Comparison of ENCODE assay signal across 20 mouse cellular contexts in the genomic region with DNA sequence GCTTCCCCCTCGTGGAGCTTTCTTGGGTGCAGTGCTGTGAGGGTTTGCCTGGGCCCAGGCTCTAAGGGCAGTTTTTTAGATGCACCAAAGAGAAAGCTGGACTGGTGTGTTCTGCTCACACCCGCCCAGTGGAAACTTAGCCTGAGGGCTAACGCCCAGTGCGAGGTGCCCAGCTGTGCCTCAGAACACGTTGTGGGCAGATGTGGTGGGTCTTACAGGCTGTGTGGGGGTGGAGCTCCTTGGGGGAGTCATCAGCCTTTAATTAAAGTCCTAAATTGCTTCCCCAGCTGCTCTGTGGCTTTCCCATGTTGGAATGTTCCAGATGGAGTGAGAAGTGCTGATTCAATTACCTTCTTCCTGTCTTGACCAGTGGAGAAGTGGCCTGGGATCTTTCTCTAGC. TPM values are rescaled to one million over a fixed set of nuclear protein-coding genes. Genes with fewer than 3 reads are reported as not detected.
DNase-seq lines count a peak whose midpoint lies in the region; ATAC-seq and TF ChIP-seq lines count a peak whose summit lies in the region.
"Had no signal": no experiment of that assay in that cellular context is flagged by ENCODE, and none has a peak within 500 bp of the region (broad histone marks: within the 10 kb centered on the region; RNA-seq: fewer than 3 reads in every experiment).

No protein-coding gene starts in this region.

- no peak overlapping the region for H3K9ac ChIP-seq in liver, postnatal 0 days (replicated peaks)
- no peak overlapping the region for H3K9ac ChIP-seq in liver, embryonic 12.5 days
- no peak overlapping the region for H3K9ac ChIP-seq in neural tube, embryonic 15.5 days (replicated peaks)
- H3K9ac ChIP-seq: forebrain, embryonic 15.5 days; heart, embryonic 12.5 days; hindbrain, embryonic 14.5 days; intestine, embryonic 15.5 days had no signal

- H3K9me3 ChIP-seq in liver, postnatal 0 days (ENCODE audit: low read length), result no peaks in the 10 kb centered on the region
- no peaks in the 10 kb centered on the region for H3K9me3 ChIP-seq in liver, embryonic 12.5 days (replicated peaks)
- no peaks in the 10 kb centered on the region for H3K9me3 ChIP-seq in midbrain, embryonic 10.5 days (replicated peaks)
- 0 out of 2 replicates have a peak, but pooled peaks cover 5% of the 10 kb centered on the region for H3K9me3 ChIP-seq in neural tube, embryonic 15.5 days (replicated peaks)
- H3K9me3 ChIP-seq: forebrain, embryonic 15.5 days; heart, embryonic 12.5 days; intestine, embryonic 15.5 days had no signal

- H3K36me3 ChIP-seq in liver, postnatal 0 days (replicated peaks; ENCODE audit: insufficient read depth, low read length), result no peaks in the 10 kb centered on the region
- H3K36me3 ChIP-seq in liver, embryonic 12.5 days, result no peaks in the 10 kb centered on the region
- no peaks in the 10 kb centered on the region for H3K36me3 ChIP-seq in midbrain, embryonic 10.5 days
- H3K36me3 ChIP-seq in neural tube, embryonic 15.5 days, result no peaks in the 10 kb centered on the region
- H3K36me3 ChIP-seq: forebrain, embryonic 15.5 days; heart, embryonic 12.5 days; intestine, embryonic 15.5 days had no signal

- no peak for ATAC-seq in liver, postnatal 0 days
- ATAC-seq in liver, embryonic 12.5 days, result no peak
- no peak for ATAC-seq in neural tube, embryonic 15.5 days (ENCODE audit: low FRiP score)
- ATAC-seq: CD4-positive, CD25-positive, alpha-beta regulatory T cell, adult 4 months; forebrain, embryonic 15.5 days; intestine, embryonic 15.5 days had no signal

- H3K4me1 ChIP-seq in liver, postnatal 0 days (ENCODE audit: insufficient read depth), result no peaks in the 10 kb centered on the region
- H3K4me1 ChIP-seq in liver, embryonic 12.5 days, result no peaks in the 10 kb centered on the region; the same call in 1 of the 2 replicates
- peaks cover 15% of the 10 kb centered on the region; the same call in 1 of the 2 replicates for H3K4me1 ChIP-seq in midbrain, embryonic 10.5 days
- H3K4me1 ChIP-seq in neural tube, embryonic 15.5 days, result no peaks in the 10 kb centered on the region
- H3K4me1 ChIP-seq: forebrain, embryonic 15.5 days had no signal

- no peak overlapping the region for H3K27ac ChIP-seq in liver, postnatal 0 days (ENCODE audit: low read depth)
- H3K27ac ChIP-seq in liver, embryonic 12.5 days, result no peak overlapping the region
- H3K27ac ChIP-seq in midbrain, embryonic 10.5 days (replicated peaks), result no peak overlapping the region
- H3K27ac ChIP-seq in neural tube, embryonic 15.5 days (replicated peaks), result no peak overlapping the region
- H3K27ac ChIP-seq: forebrain, embryonic 15.5 days; hindbrain, embryonic 14.5 days; intestine, embryonic 15.5 days; layer of hippocampus, adult 2 months had no signal

- 52% methylated on average over 5 of the region's 5 CpGs for WGBS in liver, postnatal 0 days (ENCODE audit: insufficient replicate concordance)
- WGBS in liver, embryonic 12.5 days (ENCODE audit: insufficient replicate concordance), result 41% methylated on average over 5 of the region's 5 CpGs
- WGBS in midbrain, embryonic 10.5 days, result 64% methylated on average over 5 of the region's 5 CpGs
- WGBS in neural tube, embryonic 15.5 days, result 45% methylated on average over 5 of the region's 5 CpGs

- 0 out of 2 replicates have a peak, but pooled peaks have one; percentile 6 for TF ChIP-seq CTCF in liver, postnatal 0 days (IDR thresholded peaks at IDR 0.05; ENCODE audit: low read depth)

- H3K4me2 ChIP-seq in liver, postnatal 0 days (ENCODE audit: low read depth, low read length), result no peak overlapping the region
- H3K4me2 ChIP-seq in liver, embryonic 12.5 days, result no peak overlapping the region
- H3K4me2 ChIP-seq in neural tube, embryonic 15.5 days, result no peak overlapping the region
- H3K4me2 ChIP-seq: forebrain, embryonic 15.5 days; heart, embryonic 12.5 days; hindbrain, embryonic 14.5 days; intestine, embryonic 15.5 days; liver, embryonic 11.5 days had no signal

- no peak overlapping the region for H3K4me3 ChIP-seq in liver, postnatal 0 days (ENCODE audit: low read depth, low read length)
- no peak overlapping the region for H3K4me3 ChIP-seq in liver, embryonic 12.5 days
- no peak overlapping the region for H3K4me3 ChIP-seq in midbrain, embryonic 10.5 days
- no peak overlapping the region for H3K4me3 ChIP-seq in neural tube, embryonic 15.5 days (replicated peaks)
- H3K4me3 ChIP-seq: forebrain, embryonic 15.5 days; heart, embryonic 12.5 days; intestine, embryonic 15.5 days; layer of hippocampus, adult 2 months had no signal

- DNase-seq in liver, postnatal 0 days, result no peak
- peak; percentile 40 for DNase-seq in embryo, embryonic 10.5 days (ENCODE audit: low spot score)
- DNase-seq in forelimb bud, embryonic 11.5 days (ENCODE audit: low read depth, low spot score), result peak; percentile 79
- DNase-seq in midbrain, embryonic 10.5 days (ENCODE audit: low spot score), result no peak
- no peak for DNase-seq in thymus, adult 18-20 months
- DNase-seq: adrenal gland, postnatal 14 days; cerebellum, adult 8-10 months; midbrain, embryonic 14.5 days; thymus, adult 2 months had no signal

- no peak for TF ChIP-seq EP300 in liver, postnatal 0 days (IDR thresholded peaks at IDR 0.05; ENCODE audit: low read depth)

- peaks cover 6% of the 10 kb centered on the region; the same call in 1 of the 2 replicates for H3K27me3 ChIP-seq in liver, postnatal 0 days (ENCODE audit: insufficient read depth, low read length)
- peaks cover 88% of the 10 kb centered on the region for H3K27me3 ChIP-seq in liver, embryonic 12.5 days (replicated peaks)
- peaks cover 24% of the 10 kb centered on the region for H3K27me3 ChIP-seq in midbrain, embryonic 10.5 days (ENCODE audit: low read depth, poor library complexity, severe bottlenecking)
- H3K27me3 ChIP-seq in neural tube, embryonic 15.5 days (replicated peaks), result peaks cover 10% of the 10 kb centered on the region
- H3K27me3 ChIP-seq: forebrain, embryonic 15.5 days; intestine, embryonic 15.5 days had no signal

RNA-seq across cellular contexts. Expression of gene Hs3st6, which starts 8.3 kb away (rescaled TPM):
- 0.20 and 0.64 TPM in 2 replicates for polyA plus RNA-seq in liver, postnatal 0 days (2015; fragmentation: Nextera tagmentation; extraction: Ambion mirVana)
- polyA plus RNA-seq in liver, embryonic 12.5 days (2016; fragmentation: Nextera tagmentation; extraction: Ambion mirVana), result not detected in 2 replicates
- 0.43 and 0.51 TPM in 2 replicates for polyA plus RNA-seq in midbrain, embryonic 10.5 days (2016; fragmentation: Nextera tagmentation; extraction: Ambion mirVana)
- 0.37 and 0.38 TPM in 2 replicates for polyA plus RNA-seq in neural tube, embryonic 15.5 days (2015; fragmentation: Nextera tagmentation; extraction: Ambion mirVana)
- polyA plus RNA-seq: CD4-positive, CD25-positive, alpha-beta regulatory T cell, adult 4 months; forebrain, embryonic 15.5 days; heart, embryonic 12.5 days; midbrain, embryonic 14.5 days had no signal

RNA-seq across cellular contexts. Expression of gene Msrb1, which starts 24.7 kb away (rescaled TPM):
- 116 and 119 TPM in 2 replicates for polyA plus RNA-seq in liver, postnatal 0 days (2015; fragmentation: Nextera tagmentation; extraction: Ambion mirVana)
- polyA plus RNA-seq in liver, embryonic 12.5 days (2016; fragmentation: Nextera tagmentation; extraction: Ambion mirVana), result 20.8 and 21.6 TPM in 2 replicates
- polyA plus RNA-seq in midbrain, embryonic 10.5 days (2016; fragmentation: Nextera tagmentation; extraction: Ambion mirVana), result 19.2 and 20.5 TPM in 2 replicates
- 23.2 and 24.4 TPM in 2 replicates for polyA plus RNA-seq in neural tube, embryonic 15.5 days (2015; fragmentation: Nextera tagmentation; extraction: Ambion mirVana)

RNA-seq across cellular contexts. Expression of gene Rpl3l, which starts 33.5 kb away (rescaled TPM):
- polyA plus RNA-seq in liver, postnatal 0 days (2015; fragmentation: Nextera tagmentation; extraction: Ambion mirVana), result 0.14 and 1.4 TPM in 2 replicates
- not detected in 2 replicates for polyA plus RNA-seq in liver, embryonic 12.5 days (2016; fragmentation: Nextera tagmentation; extraction: Ambion mirVana)
- not detected in 2 replicates for polyA plus RNA-seq in midbrain, embryonic 10.5 days (2016; fragmentation: Nextera tagmentation; extraction: Ambion mirVana)
- 0.10 and 0.19 TPM in 2 replicates for polyA plus RNA-seq in neural tube, embryonic 15.5 days (2015; fragmentation: Nextera tagmentation; extraction: Ambion mirVana)
- polyA plus RNA-seq: CD4-positive, CD25-positive, alpha-beta regulatory T cell, adult 4 months; forebrain, embryonic 15.5 days; hindbrain, embryonic 14.5 days; intestine, embryonic 15.5 days; liver, embryonic 11.5 days; lung, embryonic 16.5 days; midbrain, embryonic 14.5 days had no signal

RNA-seq across cellular contexts. Expression of gene Ndufb10, which starts 36.8 kb away (rescaled TPM):
- polyA plus RNA-seq in liver, postnatal 0 days (2015; fragmentation: Nextera tagmentation; extraction: Ambion mirVana), result 355 TPM in 2 replicates
- 233 and 239 TPM in 2 replicates for polyA plus RNA-seq in liver, embryonic 12.5 days (2016; fragmentation: Nextera tagmentation; extraction: Ambion mirVana)
- 206 and 214 TPM in 2 replicates for polyA plus RNA-seq in midbrain, embryonic 10.5 days (2016; fragmentation: Nextera tagmentation; extraction: Ambion mirVana)
- 302 and 304 TPM in 2 replicates for polyA plus RNA-seq in neural tube, embryonic 15.5 days (2015; fragmentation: Nextera tagmentation; extraction: Ambion mirVana)

RNA-seq across cellular contexts. Expression of gene Meiob, which starts 43.0 kb away (rescaled TPM):
- polyA plus RNA-seq in liver, postnatal 0 days (2015; fragmentation: Nextera tagmentation; extraction: Ambion mirVana), result 0.97 and 1.2 TPM in 2 replicates
- polyA plus RNA-seq in liver, embryonic 12.5 days (2016; fragmentation: Nextera tagmentation; extraction: Ambion mirVana), result 1.5 TPM in 2 replicates
- 0.06 TPM in 1 of 2 replicates, not detected in the other for polyA plus RNA-seq in midbrain, embryonic 10.5 days (2016; fragmentation: Nextera tagmentation; extraction: Ambion mirVana)
- polyA plus RNA-seq in neural tube, embryonic 15.5 days (2015; fragmentation: Nextera tagmentation; extraction: Ambion mirVana), result not detected in 2 replicates
- polyA plus RNA-seq: forebrain, embryonic 15.5 days; heart, embryonic 12.5 days; hindbrain, embryonic 14.5 days; intestine, embryonic 15.5 days; lung, embryonic 16.5 days; midbrain, embryonic 14.5 days; stomach, embryonic 14.5 days; thymus, adult 2 months had no signal

Comparison
In these comparisons a context has a peak if more than half of its experiments do, and no peak if none do; other contexts are left out.
1. DNase-seq: peak in embryo, embryonic 10.5 days (single experiment) and forelimb bud, embryonic 11.5 days (single experiment); none in liver, postnatal 0 days (single experiment), midbrain, embryonic 10.5 days (single experiment) and thymus, adult 18-20 months (0 of 2).